Mouse (Mus musculus): ENCODE measurements at regions not wholly inside any gene's neighbourhood (a gene's known extent, or its start where the extent isn't known, plus 50 kb on each side); places are given as distances from the start of the nearest gene placed in this dataset.

GRCm38 (mm10) chr19:16063533-16063915 is 69.1 kb upstream of the Gnaq start:
- TF ChIP-seq POLR2A (IDR thresholded peaks at IDR 0.05; ENCODE audit: low read depth, low read length) (no peak), CTCF (IDR thresholded peaks at IDR 0.05; ENCODE audit: extremely low read depth, insufficient read depth, insufficient read length, insufficient replicate concordance) (no peak)
